10 mouse cellular contexts compared by ENCODE assay signal in the genomic region with DNA sequence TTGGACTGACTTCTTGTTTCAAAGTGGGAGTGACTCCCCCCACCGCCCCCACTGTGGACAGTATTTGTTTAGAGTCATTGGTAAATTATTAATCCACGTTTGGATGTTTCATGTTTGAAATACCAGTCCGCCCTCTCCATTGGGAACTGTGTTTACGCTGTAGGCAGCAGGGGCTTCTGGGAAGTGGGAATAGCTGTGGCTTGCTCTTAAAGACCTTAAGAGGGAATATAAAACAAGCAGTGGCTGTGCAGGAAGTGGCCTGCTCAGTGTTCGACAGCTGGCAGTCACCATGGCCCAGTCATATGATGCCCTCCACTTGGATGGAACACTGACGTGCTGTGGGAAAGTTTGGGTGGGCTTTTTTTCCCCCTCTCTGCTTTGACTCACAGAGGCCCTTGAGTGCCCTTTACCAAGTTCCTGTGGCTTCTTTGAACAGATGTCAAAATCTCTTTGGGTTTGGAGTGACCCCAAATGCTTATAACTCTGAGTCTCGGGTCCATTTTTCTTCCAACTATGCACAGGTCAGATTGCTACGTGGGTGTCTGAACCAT. TPM values are rescaled to one million over a fixed set of nuclear protein-coding genes. Genes with fewer than 3 reads are reported as not detected.
DNase-seq lines count a peak whose midpoint lies in the region; ATAC-seq and TF ChIP-seq lines count a peak whose summit lies in the region.
"Had no signal": no experiment of that assay in that cellular context is flagged by ENCODE, and none has a peak within 500 bp of the region (broad histone marks: within the 10 kb centered on the region; RNA-seq: fewer than 3 reads in every experiment).

No protein-coding gene starts in this region.

- no peak overlapping the region for H3K4me2 ChIP-seq in heart, postnatal 0 days (ENCODE audit: low read depth, low read length)
- peak overlapping the region; percentile 20 for H3K4me2 ChIP-seq in kidney, embryonic 15.5 days
- H3K4me2 ChIP-seq in liver, embryonic 15.5 days: no peak overlapping the region
- no peak overlapping the region for H3K4me2 ChIP-seq in stomach, postnatal 0 days (replicated peaks; ENCODE audit: low read depth)

- peaks cover 7% of the 10 kb centered on the region; the same call in 1 of the 2 replicates for H3K4me1 ChIP-seq in heart, postnatal 0 days (ENCODE audit: control insufficient read depth, insufficient read depth)
- H3K4me1 ChIP-seq in kidney, embryonic 15.5 days: peaks cover 45% of the 10 kb centered on the region
- peaks cover 4% of the 10 kb centered on the region for H3K4me1 ChIP-seq in liver, embryonic 15.5 days (replicated peaks)
- peaks cover 24% of the 10 kb centered on the region for H3K4me1 ChIP-seq in stomach, postnatal 0 days (replicated peaks; ENCODE audit: control insufficient read depth, insufficient read depth)

- H3K27me3 ChIP-seq in heart, postnatal 0 days (ENCODE audit: control insufficient read depth, insufficient read depth, low read length): no peaks in the 10 kb centered on the region
- no peaks in the 10 kb centered on the region for H3K27me3 ChIP-seq in kidney, embryonic 15.5 days
- no peaks in the 10 kb centered on the region for H3K27me3 ChIP-seq in liver, embryonic 15.5 days
- H3K27me3 ChIP-seq in stomach, postnatal 0 days (ENCODE audit: control insufficient read depth, insufficient read depth, low read length): no peaks in the 10 kb centered on the region

- H3K27ac ChIP-seq in heart, postnatal 0 days (ENCODE audit: low read depth): peak overlapping the region; percentile 53
- H3K27ac ChIP-seq in kidney, embryonic 15.5 days: peak overlapping the region; percentile 65
- H3K27ac ChIP-seq in liver, embryonic 15.5 days (replicated peaks): peak overlapping the region; percentile 68
- peak overlapping the region; percentile 91 for H3K27ac ChIP-seq in stomach, postnatal 0 days (replicated peaks)
- H3K27ac ChIP-seq: hindbrain, embryonic 10.5 days had no signal

- no peak overlapping the region for H3K4me3 ChIP-seq in heart, postnatal 0 days (ENCODE audit: low read depth, low read length)
- no peak overlapping the region for H3K4me3 ChIP-seq in kidney, embryonic 15.5 days (replicated peaks)
- H3K4me3 ChIP-seq in liver, embryonic 15.5 days (replicated peaks): no peak overlapping the region
- H3K4me3 ChIP-seq in stomach, postnatal 0 days (ENCODE audit: low read depth, low read length): no peak overlapping the region
- H3K4me3 ChIP-seq: hindbrain, embryonic 10.5 days had no signal

- ATAC-seq in heart, postnatal 0 days (ENCODE audit: insufficient read depth, low read depth): no peak
- ATAC-seq in kidney, embryonic 15.5 days (replicated peaks; ENCODE audit: low FRiP score): peak; percentile 77
- ATAC-seq in liver, embryonic 15.5 days (ENCODE audit: insufficient read depth): peak; percentile 53
- peak; percentile 66 for ATAC-seq in stomach, postnatal 0 days (ENCODE audit: low FRiP score, low TSS enrichment)

- H3K36me3 ChIP-seq in heart, postnatal 0 days (replicated peaks; ENCODE audit: control insufficient read depth, insufficient read depth, low read length): no peaks in the 10 kb centered on the region
- no peaks in the 10 kb centered on the region for H3K36me3 ChIP-seq in kidney, embryonic 15.5 days
- no peaks in the 10 kb centered on the region for H3K36me3 ChIP-seq in liver, embryonic 15.5 days (replicated peaks)
- no peaks in the 10 kb centered on the region for H3K36me3 ChIP-seq in stomach, postnatal 0 days (ENCODE audit: control insufficient read depth, insufficient read depth, low read length)
- H3K36me3 ChIP-seq: hindbrain, embryonic 10.5 days had no signal

- H3K9ac ChIP-seq in heart, postnatal 0 days (replicated peaks; ENCODE audit: low read depth, low read length): no peak overlapping the region
- H3K9ac ChIP-seq in kidney, embryonic 15.5 days: no peak overlapping the region
- no peak overlapping the region for H3K9ac ChIP-seq in liver, embryonic 15.5 days
- no peak overlapping the region for H3K9ac ChIP-seq in stomach, postnatal 0 days (ENCODE audit: low read length)

- DNase-seq in heart, postnatal 0 days (ENCODE audit: low spot score): no peak
- no peak for DNase-seq in heart, postnatal 4 days
- peak; percentile 75 for DNase-seq in stomach, postnatal 0 days (ENCODE audit: low spot score)
- DNase-seq in cerebellum, adult 18-20 months: no peak
- DNase-seq in adrenal gland, postnatal 4 days (ENCODE audit: low spot score in 2 of 2): no peak
- no peak for DNase-seq in frontal cortex, adult 2 months (ENCODE audit: extremely low spot score in 1 of 2, low spot score in 1 of 2)

- 61% methylated on average over 8 of the region's 8 CpGs for WGBS in heart, postnatal 0 days
- 44% methylated on average over 8 of the region's 8 CpGs for WGBS in kidney, embryonic 15.5 days
- WGBS in liver, embryonic 15.5 days (ENCODE audit: insufficient replicate concordance): 47% methylated on average over 8 of the region's 8 CpGs
- 14% methylated on average over 8 of the region's 8 CpGs for WGBS in stomach, postnatal 0 days

- TF ChIP-seq EP300 in heart, postnatal 0 days (IDR thresholded peaks at IDR 0.05; ENCODE audit: low read depth): no peak
- no peak for TF ChIP-seq EP300 in stomach, postnatal 0 days (optimal IDR thresholded peaks at IDR 0.05)

- H3K9me3 ChIP-seq in heart, postnatal 0 days (replicated peaks; ENCODE audit: control insufficient read depth, low read length): no peaks in the 10 kb centered on the region
- no peaks in the 10 kb centered on the region for H3K9me3 ChIP-seq in kidney, embryonic 15.5 days (replicated peaks)
- no peaks in the 10 kb centered on the region for H3K9me3 ChIP-seq in liver, embryonic 15.5 days (replicated peaks)
- no peaks in the 10 kb centered on the region for H3K9me3 ChIP-seq in stomach, postnatal 0 days (ENCODE audit: control insufficient read depth, low read length)
- H3K9me3 ChIP-seq: hindbrain, embryonic 10.5 days had no signal

- no peak for TF ChIP-seq CTCF in heart, postnatal 0 days (IDR thresholded peaks at IDR 0.05; ENCODE audit: low read depth)
- no peak for TF ChIP-seq CTCF in stomach, postnatal 0 days (IDR thresholded peaks at IDR 0.05; ENCODE audit: low read depth)

RNA-seq across cellular contexts. Expression of gene Myo1e, which starts 34.3 kb away (rescaled TPM):
- 7.0 and 8.1 TPM in 2 replicates for total RNA-seq in heart, postnatal 0 days (2014; rRNA removed; ENCODE audit: low replicate concordance)
- polyA plus RNA-seq in heart, postnatal 0 days (2015; fragmentation: Nextera tagmentation; extraction: Ambion mirVana): 5.0 and 6.6 TPM in 2 replicates
- 10 to 100 TPM; 23.6 to 27.6 TPM for total RNA-seq in heart, postnatal 4 days (2021)
- 22.3 and 22.6 TPM in 2 replicates for polyA plus RNA-seq in kidney, embryonic 15.5 days (2015; fragmentation: Nextera tagmentation; extraction: Ambion mirVana)
- polyA plus RNA-seq in liver, embryonic 15.5 days (2015; fragmentation: Nextera tagmentation; extraction: Ambion mirVana): 3.5 and 4.2 TPM in 2 replicates
- 15.3 and 15.7 TPM in 2 replicates for polyA plus RNA-seq in stomach, postnatal 0 days (2015; fragmentation: Nextera tagmentation; extraction: Ambion mirVana)
- 10 to 100 TPM; 16.8 to 19.8 TPM for total RNA-seq in adrenal gland, postnatal 4 days (2021)
- 7.9 and 8.2 TPM in 2 replicates for polyA plus RNA-seq in frontal cortex, adult 2 months (2012; rRNA removed)
- total RNA-seq: megakaryocyte progenitor cell, adult 5-6 weeks had no signal
